ENCODE assay signal across 15 mouse cellular contexts in genomic region chr11:94283536-94284099, GRCm38 (mm10). TPM values are rescaled to one million over a fixed set of nuclear protein-coding genes. Genes with fewer than 3 reads are reported as not detected.
"Had no signal": no experiment of that assay in that cellular context is flagged by ENCODE, and none has a peak within 500 bp of the region (broad histone marks: within the 10 kb centered on the region; RNA-seq: fewer than 3 reads in every experiment).

No protein-coding gene starts in this region.

- H3K9ac ChIP-seq: limb, embryonic 15.5 days; liver, embryonic 14.5 days; midbrain, embryonic 13.5 days; neural tube, embryonic 12.5 days had no signal

- H3K27me3 ChIP-seq: limb, embryonic 15.5 days; midbrain, embryonic 13.5 days; neural tube, embryonic 12.5 days had no signal

- H3K9me3 ChIP-seq: limb, embryonic 15.5 days; midbrain, embryonic 13.5 days; neural tube, embryonic 12.5 days had no signal

- ATAC-seq: midbrain, embryonic 13.5 days had no signal

- H3K4me3 ChIP-seq: left cerebral cortex, adult 2 months; limb, embryonic 15.5 days; midbrain, embryonic 13.5 days; neural tube, embryonic 12.5 days had no signal

- H3K27ac ChIP-seq: left cerebral cortex, adult 2 months; limb, embryonic 15.5 days; liver, embryonic 14.5 days; midbrain, embryonic 13.5 days; neural tube, embryonic 12.5 days had no signal

- H3K4me1 ChIP-seq: neural tube, embryonic 12.5 days had no signal

- DNase-seq: kidney, postnatal 25 days; lung, adult 18-20 months; retina, postnatal 1 day; right cerebral cortex, postnatal 4 days; thymus, postnatal 36 days had no signal

- H3K4me2 ChIP-seq: limb, embryonic 15.5 days; midbrain, embryonic 13.5 days; neural tube, embryonic 12.5 days had no signal

RNA-seq across cellular contexts. Expression of gene Gm21885, which starts 1.9 kb away (rescaled TPM):
- total RNA-seq: layer of hippocampus, postnatal 25 days; left cerebral cortex, adult 2 months; left cerebral cortex, postnatal 14 days; megakaryocyte progenitor cell, adult 5-6 weeks had no signal
- polyA plus RNA-seq: kidney, embryonic 16.5 days; liver, embryonic 14.5 days; midbrain, embryonic 13.5 days; neural tube, embryonic 12.5 days; thymus, postnatal 0 days had no signal
